Mouse (Mus musculus) duodenum, adult 2 months (tissue): ENCODE measurements around the gene Zcchc12. TPM values are rescaled to one million over a fixed set of nuclear protein-coding genes. Genes with fewer than 3 reads are reported as not detected.

Experiments
- polyA plus RNA-seq: library from polyadenylated mRNA; depleted of rRNA; stranded (reverse); fragments of >200 nt; gene quantifications from 2 replicates; pipeline ENCODE4 v1.2.3, GENCODE M21; 2012; ENCODE audit warnings: low replicate concordance; rRNA removed

Gene Zcchc12
- polyA plus RNA-seq = 0.17 and 0.21 TPM in 2 replicates

DNA sequence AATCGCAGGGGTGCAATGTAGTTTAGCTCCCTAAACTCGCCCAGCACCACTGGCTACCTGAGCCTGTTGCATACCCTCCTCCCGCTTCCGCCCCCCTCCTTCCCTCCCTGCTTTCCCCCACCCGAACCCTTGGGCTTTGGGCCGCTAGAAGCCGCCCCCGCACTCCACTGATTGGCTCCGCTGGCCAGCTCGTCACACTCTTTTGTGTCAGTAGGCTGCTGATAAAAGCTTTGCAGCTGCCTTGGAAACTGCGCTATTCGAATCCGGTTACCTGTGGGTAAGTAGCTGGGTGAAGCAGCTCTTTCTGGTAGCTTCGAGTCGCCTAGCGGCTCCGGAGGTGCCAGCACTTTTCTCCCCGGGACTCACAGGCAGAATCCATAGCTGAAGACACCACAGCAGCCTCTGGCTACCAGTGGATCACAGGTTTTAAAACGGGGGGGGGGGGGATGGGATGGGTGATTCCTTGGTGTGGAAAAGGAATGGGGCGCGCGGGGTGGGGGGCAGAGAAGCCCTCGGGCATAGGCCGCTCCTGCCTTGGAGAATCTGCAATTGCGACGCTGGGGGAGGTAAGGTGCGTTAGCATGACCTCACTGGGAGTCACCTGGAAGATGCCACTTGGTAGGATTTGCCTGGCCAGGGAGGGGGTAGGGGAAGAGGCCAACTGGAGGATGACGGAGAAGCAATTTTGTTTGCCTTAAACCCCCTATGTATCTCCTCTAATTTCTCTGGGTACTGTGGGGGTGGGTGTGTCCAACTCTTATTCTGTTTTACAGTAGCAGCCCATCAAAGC lies at the start of gene Zcchc12:
Gene Zcchc12, plus strand, starts transcription at position 169 of the 790 bp plus-strand sequence.

Other genes with a start within 250 kb of the Zcchc12 start
- gene Il13ra1, start 83.8 kb upstream of the Zcchc12 start, polyA plus RNA-seq = 4.3 and 4.7 TPM in 2 replicates
- gene Lonrf3, start 132.4 kb downstream of the Zcchc12 start, polyA plus RNA-seq = 0.34 and 2.8 TPM in 2 replicates
- not detected in 2 replicates for gene Gm6268, start 205.4 kb downstream of the Zcchc12 start, polyA plus RNA-seq